ENCODE assay signal across 22 mouse cellular contexts in the genomic region with DNA sequence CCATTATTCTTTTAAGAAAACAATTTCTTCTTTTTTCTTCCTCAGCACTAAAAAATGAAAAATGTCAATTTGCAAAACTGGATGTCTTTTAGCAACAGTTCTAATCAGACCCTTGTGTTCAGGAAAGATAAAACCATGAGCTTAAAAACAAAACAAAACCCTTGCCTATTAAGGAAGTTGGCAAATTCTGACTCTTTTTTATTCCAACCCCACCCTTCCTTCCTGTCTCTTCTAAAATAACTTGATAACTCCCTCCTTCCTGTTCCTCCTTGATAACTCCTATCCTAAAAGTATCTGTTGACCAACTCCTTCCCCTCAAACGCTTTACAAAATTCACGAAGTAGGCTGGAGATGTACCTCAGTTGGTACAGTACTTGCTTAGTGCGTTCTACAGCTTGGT. TPM values are rescaled to one million over a fixed set of nuclear protein-coding genes. Genes with fewer than 3 reads are reported as not detected.
DNase-seq lines count a peak whose midpoint lies in the region; ATAC-seq and TF ChIP-seq lines count a peak whose summit lies in the region.
"Had no signal": no experiment of that assay in that cellular context is flagged by ENCODE, and none has a peak within 500 bp of the region (broad histone marks: within the 10 kb centered on the region; RNA-seq: fewer than 3 reads in every experiment).

No protein-coding gene starts in this region.

- no peak overlapping the region for H3K4me3 ChIP-seq in embryonic fibroblast, embryonic 13.5 days (ENCODE audit: insufficient read depth, low read length)
- no peak overlapping the region for H3K4me3 ChIP-seq in liver, embryonic 13.5 days (replicated peaks)
- peak overlapping the region; percentile 71 for H3K4me3 ChIP-seq in megakaryocyte, embryonic 14.5 days (replicated peaks)
- no peak overlapping the region for H3K4me3 ChIP-seq in midbrain, embryonic 14.5 days (replicated peaks; ENCODE audit: low read depth, low read length)
- H3K4me3 ChIP-seq in hindbrain, embryonic 16.5 days (ENCODE audit: low read length), result no peak overlapping the region
- H3K4me3 ChIP-seq: embryonic facial prominence, embryonic 12.5 days; heart, embryonic 13.5 days; kidney, embryonic 15.5 days; limb, embryonic 12.5 days had no signal

- ATAC-seq in liver, embryonic 13.5 days (ENCODE audit: low read depth), result peak; percentile 84
- no peak for ATAC-seq in midbrain, embryonic 14.5 days (ENCODE audit: low FRiP score, low TSS enrichment)
- no peak for ATAC-seq in hindbrain, embryonic 16.5 days
- ATAC-seq: activated CD4-positive, CD25-positive, alpha-beta regulatory T cell, adult 4 months; forebrain, postnatal 0 days; intestine, embryonic 16.5 days; midbrain, embryonic 16.5 days had no signal

- no peak overlapping the region for H3K4me2 ChIP-seq in liver, embryonic 13.5 days
- H3K4me2 ChIP-seq in midbrain, embryonic 14.5 days (ENCODE audit: low read length), result no peak overlapping the region
- H3K4me2 ChIP-seq in hindbrain, embryonic 16.5 days (ENCODE audit: low read length), result no peak overlapping the region
- H3K4me2 ChIP-seq: embryonic facial prominence, embryonic 12.5 days; heart, embryonic 13.5 days; hindbrain, embryonic 14.5 days; kidney, embryonic 15.5 days; limb, embryonic 12.5 days; lung, embryonic 14.5 days had no signal

- H3K27me3 ChIP-seq in liver, embryonic 13.5 days, result no peaks in the 10 kb centered on the region
- H3K27me3 ChIP-seq in megakaryocyte, embryonic 14.5 days (replicated peaks), result no peaks in the 10 kb centered on the region
- no peaks in the 10 kb centered on the region for H3K27me3 ChIP-seq in midbrain, embryonic 14.5 days (ENCODE audit: control insufficient read depth, insufficient read depth, low read length)
- no peaks in the 10 kb centered on the region for H3K27me3 ChIP-seq in hindbrain, embryonic 16.5 days (replicated peaks; ENCODE audit: control insufficient read depth, insufficient read depth, low read length)
- H3K27me3 ChIP-seq: embryonic facial prominence, embryonic 12.5 days; heart, embryonic 13.5 days; kidney, embryonic 15.5 days; limb, embryonic 12.5 days had no signal

- H3K9me3 ChIP-seq in liver, embryonic 13.5 days (replicated peaks), result no peaks in the 10 kb centered on the region
- peaks cover 10% of the 10 kb centered on the region; the same call in 1 of the 2 replicates for H3K9me3 ChIP-seq in megakaryocyte, embryonic 14.5 days
- H3K9me3 ChIP-seq in midbrain, embryonic 14.5 days (ENCODE audit: control insufficient read depth, low read length), result no peaks in the 10 kb centered on the region
- no peaks in the 10 kb centered on the region for H3K9me3 ChIP-seq in hindbrain, embryonic 16.5 days (ENCODE audit: control insufficient read depth, low read length)
- H3K9me3 ChIP-seq: embryonic facial prominence, embryonic 12.5 days; heart, embryonic 13.5 days; limb, embryonic 12.5 days had no signal

- 17% methylated on average over 3 of the region's 3 CpGs for WGBS in liver, embryonic 13.5 days (ENCODE audit: insufficient replicate concordance)
- WGBS in midbrain, embryonic 14.5 days, result 92% methylated on average over 3 of the region's 3 CpGs
- WGBS in hindbrain, embryonic 16.5 days, result 89% methylated on average over 3 of the region's 3 CpGs

- 0 out of 2 replicates have a peak, but pooled peaks cover 2% of the 10 kb centered on the region for H3K4me1 ChIP-seq in embryonic fibroblast, embryonic 13.5 days (ENCODE audit: control insufficient read depth, insufficient read depth, low read length)
- H3K4me1 ChIP-seq in liver, embryonic 13.5 days (replicated peaks), result peaks cover 11% of the 10 kb centered on the region
- peaks cover 33% of the 10 kb centered on the region for H3K4me1 ChIP-seq in megakaryocyte, embryonic 14.5 days
- no peaks in the 10 kb centered on the region for H3K4me1 ChIP-seq in midbrain, embryonic 14.5 days (ENCODE audit: control insufficient read depth, insufficient read depth, low read length)
- no peaks in the 10 kb centered on the region for H3K4me1 ChIP-seq in hindbrain, embryonic 16.5 days (ENCODE audit: control insufficient read depth, insufficient read depth, low read depth, low read length)
- H3K4me1 ChIP-seq: embryonic facial prominence, embryonic 12.5 days; kidney, embryonic 15.5 days; limb, embryonic 12.5 days had no signal

- H3K27ac ChIP-seq in embryonic fibroblast, embryonic 13.5 days (ENCODE audit: insufficient read depth, low read length), result peak overlapping the region; percentile 26; the same call in 1 of the 2 replicates
- peak overlapping the region; percentile 59; the same call in 1 of the 2 replicates for H3K27ac ChIP-seq in liver, embryonic 13.5 days
- no peak overlapping the region for H3K27ac ChIP-seq in midbrain, embryonic 14.5 days (replicated peaks; ENCODE audit: low read depth, low read length)
- H3K27ac ChIP-seq in hindbrain, embryonic 16.5 days (ENCODE audit: low read depth, low read length), result no peak overlapping the region
- H3K27ac ChIP-seq: embryonic facial prominence, embryonic 12.5 days; heart, embryonic 13.5 days; hindbrain, embryonic 14.5 days; kidney, embryonic 15.5 days; limb, embryonic 12.5 days had no signal

- H3K9ac ChIP-seq in liver, embryonic 13.5 days, result no peak overlapping the region
- no peak overlapping the region for H3K9ac ChIP-seq in midbrain, embryonic 14.5 days (replicated peaks; ENCODE audit: low read length)
- no peak overlapping the region for H3K9ac ChIP-seq in hindbrain, embryonic 16.5 days (ENCODE audit: low read depth, low read length)
- H3K9ac ChIP-seq: embryonic facial prominence, embryonic 12.5 days; forebrain, postnatal 0 days; heart, embryonic 13.5 days; hindbrain, embryonic 14.5 days; kidney, embryonic 15.5 days; limb, embryonic 12.5 days; lung, embryonic 14.5 days had no signal

- H3K36me3 ChIP-seq in liver, embryonic 13.5 days, result no peaks in the 10 kb centered on the region
- H3K36me3 ChIP-seq in megakaryocyte, embryonic 14.5 days (replicated peaks; ENCODE audit: low read length), result peaks cover 29% of the 10 kb centered on the region
- H3K36me3 ChIP-seq in midbrain, embryonic 14.5 days (ENCODE audit: control insufficient read depth, insufficient read depth, low read length), result no peaks in the 10 kb centered on the region
- H3K36me3 ChIP-seq in hindbrain, embryonic 16.5 days (ENCODE audit: control insufficient read depth, insufficient read depth, low read length), result no peaks in the 10 kb centered on the region
- H3K36me3 ChIP-seq: embryonic facial prominence, embryonic 12.5 days; heart, embryonic 13.5 days; kidney, embryonic 15.5 days; limb, embryonic 12.5 days had no signal

- no peak for TF ChIP-seq CTCF in embryonic fibroblast, embryonic 13.5 days (IDR thresholded peaks at IDR 0.05; ENCODE audit: borderline replicate concordance, insufficient read depth, low read length)

- peak; percentile 88 for DNase-seq in MEL-GATA-1-ER (ENCODE audit: extremely low read depth, low read depth)
- no peak for DNase-seq in liver, embryonic 13.5 days
- DNase-seq in thymus, postnatal 14 days, result no peak
- no peak for DNase-seq in midbrain, embryonic 14.5 days
- DNase-seq in thymus, adult 18-20 months, result no peak
- DNase-seq: cerebellum, adult 9-11 months; forebrain, postnatal 0 days; heart, adult 18-20 months; lung, embryonic 14.5 days; lung, postnatal 4 days; right cerebral cortex, postnatal 25 days had no signal

- TF ChIP-seq POLR2A in embryonic fibroblast, embryonic 13.5 days (IDR thresholded peaks at IDR 0.05; ENCODE audit: low read depth, low read length), result no peak

RNA-seq across cellular contexts. Expression of a gene that starts 45.4 kb away (rescaled TPM):
- polyA plus RNA-seq in embryonic fibroblast, embryonic 13.5 days (2011; ENCODE audit: insufficient read length, low read depth, missing spikeins), result 19.3 and 19.6 TPM in 2 replicates
- polyA plus RNA-seq in liver, embryonic 13.5 days (2015; fragmentation: Nextera tagmentation; extraction: Ambion mirVana), result 7.7 and 8.0 TPM in 2 replicates
- 1.6 TPM in 1 of 2 replicates, not detected in the other for polyA plus RNA-seq in megakaryocyte, embryonic 14.5 days (2012; ENCODE audit: insufficient read depth, low replicate concordance)
- polyA plus RNA-seq in midbrain, embryonic 14.5 days (2014; fragmentation: Nextera tagmentation; extraction: Ambion mirVana), result 115 and 126 TPM in 2 replicates
- 89.8 and 93.6 TPM in 2 replicates for polyA plus RNA-seq in hindbrain, embryonic 16.5 days (2015; fragmentation: Nextera tagmentation; extraction: Ambion mirVana)

Comparison
In these comparisons a context has a peak if more than half of its experiments do, and no peak if none do; other contexts are left out.
1. H3K27ac ChIP-seq: peak in embryonic fibroblast, embryonic 13.5 days (single experiment) and liver, embryonic 13.5 days (single experiment); none in midbrain, embryonic 14.5 days (single experiment) and hindbrain, embryonic 16.5 days (single experiment).